Comparison of ENCODE assay signal across 8 mouse cellular contexts in genomic region chr4:122898313-122898712, GRCm38 (mm10). TPM values are rescaled to one million over a fixed set of nuclear protein-coding genes. Genes with fewer than 3 reads are reported as not detected.
DNase-seq lines count a peak whose midpoint lies in the region; ATAC-seq and TF ChIP-seq lines count a peak whose summit lies in the region.

No protein-coding gene starts in this region.

- H3K9me3 ChIP-seq in E14TG2a.4 (ENCODE audit: low read length), result no peaks in the 10 kb centered on the region

- H3K27me3 ChIP-seq in E14TG2a.4 (ENCODE audit: insufficient read depth, low read length), result peaks cover 19% of the 10 kb centered on the region

- peak; percentile 66 for TF ChIP-seq CTCF in E14TG2a.4 (conservative IDR thresholded peaks at IDR 0.05; ENCODE audit: low read length)

- peak; percentile 72 for ATAC-seq in granulocyte monocyte progenitor cell, adult 5-6 weeks (replicated peaks; ENCODE audit: poor library complexity, severe bottlenecking)

- no peak overlapping the region for H3K4me3 ChIP-seq in E14TG2a.4 (replicated peaks; ENCODE audit: low read length)

- peak; percentile 49 to 50 for DNase-seq in adrenal gland, adult 18-20 months (ENCODE audit: low spot score in 2 of 2)
- DNase-seq in adrenal gland, postnatal 4 days (ENCODE audit: low spot score in 2 of 2), result no peak
- peak; percentile 65 to 84 for DNase-seq in cerebellum, postnatal 25 days
- DNase-seq in kidney, postnatal 4 days, result peak; percentile 81 to 85
- DNase-seq in lung, postnatal 4 days, result peak; percentile 60 to 79
- peak; percentile 23 to 75 for DNase-seq in spleen, postnatal 10 days (ENCODE audit: low spot score in 2 of 2)

- no peaks in the 10 kb centered on the region for H3K36me3 ChIP-seq in E14TG2a.4 (ENCODE audit: insufficient read depth, low read length)

- H3K4me1 ChIP-seq in E14TG2a.4 (replicated peaks; ENCODE audit: low read depth, low read length), result peaks cover 12% of the 10 kb centered on the region

RNA-seq across cellular contexts. Expression of gene Cap1, which starts 12.5 kb away (rescaled TPM):
- total RNA-seq in adrenal gland, adult 18-20 months (2021), result 100 to 1,000 TPM; 142 to 155 TPM
- total RNA-seq in adrenal gland, postnatal 4 days (2021), result 100 to 1,000 TPM; 138 to 147 TPM
- total RNA-seq in granulocyte monocyte progenitor cell, adult 5-6 weeks (2014; fragmentation: Nextera tagmentation), result 122 and 132 TPM in 2 replicates
- total RNA-seq in granulocyte monocyte progenitor cell, adult 5-6 weeks (2017), result 132 and 157 TPM in 2 replicates

Comparison
In these comparisons a context has a peak if more than half of its experiments do, and no peak if none do; other contexts are left out.
1. DNase-seq: peak in adrenal gland, adult 18-20 months (2 of 2), cerebellum, postnatal 25 days (2 of 2), kidney, postnatal 4 days (2 of 2), lung, postnatal 4 days (2 of 2) and spleen, postnatal 10 days (2 of 2); none in adrenal gland, postnatal 4 days (0 of 2).